Mouse (Mus musculus) cortical plate, adult 2 months (tissue): ENCODE results near the gene Mab21l3. TPM values are rescaled to one million over a fixed set of nuclear protein-coding genes. Genes with fewer than 3 reads are reported as not detected.

Source experiments
- H3K27ac ChIP-seq: fragments of 200-500 bp; 2 replicates; pipeline ENCODE4 v1.5.1; 2012; ENCODE audit warnings: low read length, control low read depth, inconsistent platforms; ENCODE audit not compliant: insufficient read depth
- H3K4me1 ChIP-seq: fragments of 200-500 bp; 2 replicates; pipeline ENCODE4 v1.6.1; 2011; ENCODE audit warnings: low read length; ENCODE audit not compliant: control insufficient read depth, insufficient read depth
- H3K4me3 ChIP-seq: fragments of 200-500 bp; 2 replicates; pipeline ENCODE4 v1.5.1; 2011; ENCODE audit warnings: mild to moderate bottlenecking, low read length, control low read depth; ENCODE audit not compliant: insufficient read depth
- CTCF ChIP-seq: fragments of 200-500 bp; IDR thresholded peaks from 2 replicates; pipeline ENCODE4 v1.5.1; 2011; ENCODE audit warnings: mild to moderate bottlenecking, control low read depth, low read length; ENCODE audit not compliant: insufficient read depth; ENCODE audit errors: extremely low read depth
- POLR2A ChIP-seq: fragments of 200-500 bp; IDR thresholded peaks from 2 replicates; pipeline ENCODE4 v1.6.1; 2011; ENCODE audit warnings: mild to moderate bottlenecking, low read length, control low read depth; ENCODE audit not compliant: insufficient read depth; ENCODE audit errors: extremely low read depth
- polyA plus RNA-seq: library from polyadenylated mRNA; depleted of rRNA; stranded (reverse); fragments of >200 nt; gene quantifications from 2 replicates; pipeline ENCODE4 v1.2.3, GENCODE M21; 2012; rRNA removed

Gene Mab21l3
- 0.15 and 0.17 TPM in 2 replicates for polyA plus RNA-seq

DNA sequence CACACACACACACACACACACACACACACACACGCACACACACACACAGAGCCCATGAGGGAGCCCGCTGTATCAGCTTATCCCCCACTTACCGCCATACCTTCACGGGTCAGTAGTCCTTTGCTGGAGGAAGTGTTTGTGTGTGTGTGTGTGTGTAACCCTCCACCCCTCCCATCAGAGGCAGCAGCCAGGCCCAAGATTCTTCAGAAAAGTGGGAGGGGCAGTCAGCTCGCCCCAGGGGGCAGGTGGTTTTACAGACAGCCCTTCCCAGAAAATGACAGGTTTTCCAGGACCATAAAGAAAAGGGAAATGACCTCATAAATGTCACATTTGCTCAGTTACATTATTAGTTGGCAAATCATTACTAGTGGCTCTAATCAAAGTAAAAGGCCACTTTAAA lies at the start of gene Mab21l3:
Gene Mab21l3 (minus strand): TSS at position 144 of the 400 bp plus-strand sequence.
- H3K4me1 ChIP-seq: no peaks in the 10 kb centered on the region
- no peak within 1 kb of the TSS for H3K4me3 ChIP-seq
- TF ChIP-seq CTCF (no peak), POLR2A (no peak)
- no peak within 1 kb of the TSS for H3K27ac ChIP-seq

DNA sequence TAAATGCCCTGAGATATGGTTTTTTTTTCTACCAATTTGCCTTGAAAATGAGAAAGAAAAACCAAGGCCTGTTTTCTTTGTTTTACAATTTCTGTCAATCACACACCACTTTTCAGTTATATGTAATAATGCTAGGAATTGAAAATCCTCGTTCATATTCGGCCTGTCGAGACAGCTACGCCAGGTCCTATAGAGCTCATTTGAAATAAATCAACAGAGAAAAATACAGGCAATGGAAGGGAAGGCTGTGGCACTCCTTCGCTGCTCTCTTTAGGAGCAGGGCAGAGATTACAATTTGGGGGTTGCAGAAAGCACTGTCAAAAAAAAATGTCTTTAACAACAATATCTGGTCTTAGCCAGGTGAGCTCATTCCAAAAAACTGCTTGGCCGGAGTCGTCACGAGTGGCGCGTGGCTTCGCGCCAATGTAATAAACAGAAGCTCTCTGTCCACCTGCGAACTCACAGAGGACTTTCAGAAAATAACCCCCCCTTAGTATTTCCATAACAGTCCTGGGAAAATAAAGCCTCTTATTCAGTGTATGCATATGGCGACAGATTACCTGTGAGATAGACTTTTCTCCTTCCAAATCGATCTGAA lies 48.7 kb upstream of the Mab21l3 start:
- no peaks in the 10 kb centered on the region for H3K4me1 ChIP-seq
- no peak overlapping the region for H3K27ac ChIP-seq
- TF ChIP-seq CTCF (no peak), POLR2A (no peak)
- no peak overlapping the region for H3K4me3 ChIP-seq

DNA sequence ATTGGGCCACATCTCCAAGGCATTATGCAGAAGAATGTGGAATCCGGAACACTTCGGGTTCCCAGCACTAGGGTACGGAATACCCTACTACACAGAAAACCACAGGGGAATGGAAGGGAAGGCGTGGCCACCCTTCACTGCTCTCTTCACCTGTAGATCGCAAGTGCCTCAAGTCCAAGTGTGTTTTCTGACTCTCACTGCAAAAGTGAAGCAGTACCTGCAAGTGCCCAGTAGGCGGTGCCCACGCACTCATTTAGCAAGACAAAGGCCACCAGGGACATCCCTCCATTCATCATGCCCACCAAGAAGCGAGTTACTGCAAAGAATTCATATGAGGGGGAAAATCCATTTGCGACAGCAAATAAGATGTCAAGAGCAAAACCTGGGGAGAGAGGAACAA lies 48.1 kb upstream of the Mab21l3 start:
- TF ChIP-seq CTCF (peak; percentile 93), POLR2A (no peak)
- H3K27ac ChIP-seq: no peak overlapping the region
- H3K4me1 ChIP-seq: no peaks in the 10 kb centered on the region
- H3K4me3 ChIP-seq: no peak overlapping the region

DNA sequence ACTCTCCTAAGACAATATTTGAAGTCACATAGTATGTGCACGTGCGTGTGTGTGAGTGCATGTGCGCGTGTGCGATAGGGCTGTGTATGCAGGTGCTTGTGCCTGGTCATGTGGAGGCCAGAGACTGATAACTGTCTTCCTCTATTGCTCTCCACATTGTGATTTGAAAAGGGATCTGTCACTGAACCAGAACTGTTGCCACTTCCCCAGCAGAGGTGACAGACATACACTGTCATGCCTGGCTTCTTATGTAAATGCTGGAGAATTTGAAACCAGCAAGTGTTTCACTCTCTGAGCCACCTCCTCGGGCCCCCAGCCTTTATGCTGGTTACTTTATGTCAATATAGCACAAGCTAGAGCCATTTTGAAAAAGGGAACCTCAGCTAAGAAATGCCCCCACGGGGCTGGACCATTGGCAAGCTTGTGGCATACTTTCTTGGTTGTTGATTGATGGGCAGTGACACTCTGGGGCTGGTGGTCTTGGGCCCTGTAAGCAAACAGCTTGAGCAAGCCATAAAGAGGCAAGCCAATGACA lies 46.7 kb upstream of the Mab21l3 start:
- H3K4me1 ChIP-seq: no peaks in the 10 kb centered on the region
- no peak overlapping the region for H3K4me3 ChIP-seq
- TF ChIP-seq POLR2A (no peak), CTCF (no peak)
- H3K27ac ChIP-seq: no peak overlapping the region

DNA sequence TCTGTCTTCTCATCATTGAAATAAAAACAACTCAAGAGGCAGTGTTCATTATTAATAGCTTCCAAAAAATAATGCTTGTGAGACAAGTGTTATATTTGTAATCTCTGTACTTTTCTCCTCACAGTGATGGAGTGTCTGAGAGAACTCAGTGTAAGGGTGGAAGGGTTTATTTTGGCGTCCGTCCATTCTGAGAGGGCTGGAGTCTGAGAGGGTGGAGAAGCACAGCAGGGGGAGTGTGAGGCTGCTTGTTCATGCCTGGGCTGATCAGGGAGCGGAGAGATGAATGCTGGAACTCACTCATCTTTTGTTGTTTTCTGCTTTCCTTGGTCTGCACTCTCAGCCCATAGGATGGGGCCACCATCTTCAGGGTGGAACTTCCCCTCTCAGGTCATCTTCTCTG lies 36.8 kb upstream of the Mab21l3 start:
- Histone ChIP-seq H3K27ac (no peak overlapping the region), H3K4me1 (no peaks in the 10 kb centered on the region), H3K4me3 (no peak overlapping the region)
- TF ChIP-seq POLR2A (no peak), CTCF (no peak)

DNA sequence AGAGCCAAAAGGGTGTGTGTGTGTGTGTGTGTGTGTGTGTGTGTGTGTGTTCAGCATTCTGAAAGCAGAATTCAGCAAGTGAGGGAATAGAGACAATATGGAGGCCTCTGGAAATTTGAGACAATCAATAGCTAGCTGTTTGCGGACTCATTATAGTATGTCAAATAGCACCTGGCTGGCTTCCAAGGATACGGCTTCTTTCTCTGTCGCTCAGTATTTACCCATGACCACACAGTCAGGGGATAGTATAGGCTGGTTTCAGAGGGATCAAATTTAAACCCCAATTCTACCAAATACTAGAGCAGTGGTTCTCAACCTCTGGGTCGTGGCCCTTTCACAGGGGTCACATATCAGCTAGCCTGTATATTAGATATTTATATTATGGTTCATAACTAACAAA lies 36.3 kb upstream of the Mab21l3 start:
- H3K27ac ChIP-seq: no peak overlapping the region
- H3K4me1 ChIP-seq: no peaks in the 10 kb centered on the region
- no peak overlapping the region for H3K4me3 ChIP-seq
- TF ChIP-seq CTCF: no peak
- no peak for TF ChIP-seq POLR2A

DNA sequence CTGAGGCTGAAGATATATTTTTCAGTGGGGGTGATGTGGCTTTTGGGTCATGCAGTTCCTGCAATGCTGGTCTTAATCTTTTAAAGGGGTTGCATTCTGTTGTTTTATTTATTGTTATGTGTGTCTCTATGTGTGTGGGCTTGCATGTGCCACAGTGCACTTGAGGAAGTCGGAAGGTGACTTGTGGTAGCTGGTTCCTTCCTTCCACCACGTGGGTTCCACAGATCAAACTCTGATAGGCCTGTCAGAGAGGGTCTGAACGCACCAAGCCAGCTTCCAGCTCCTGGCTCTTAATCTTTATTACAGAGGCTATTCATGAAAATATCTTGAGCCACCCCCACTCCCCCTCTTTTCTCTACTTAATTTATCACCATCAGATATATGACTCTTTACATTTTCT lies 35.1 kb upstream of the Mab21l3 start:
- H3K27ac ChIP-seq: no peak overlapping the region
- H3K4me3 ChIP-seq: no peak overlapping the region
- H3K4me1 ChIP-seq: no peaks in the 10 kb centered on the region
- TF ChIP-seq POLR2A (no peak), CTCF (no peak)

DNA sequence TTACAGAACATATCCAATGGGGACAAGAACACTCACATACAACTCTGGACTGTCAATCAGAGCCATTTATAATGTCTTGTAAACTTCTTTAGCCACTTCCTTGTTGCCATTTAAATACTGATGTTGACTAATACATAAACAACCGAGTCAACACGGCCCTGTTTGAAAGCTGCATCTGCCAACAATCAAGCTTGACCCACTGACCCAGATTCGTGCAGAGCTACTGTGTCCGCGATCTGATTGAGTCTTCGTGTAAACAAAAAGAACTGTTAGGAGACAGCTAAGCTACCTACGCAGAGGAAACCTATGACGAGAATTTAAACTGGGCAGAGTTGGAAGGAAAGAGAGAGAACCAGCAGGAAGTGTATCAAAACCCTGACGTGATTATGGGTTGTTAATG lies 33.0 kb upstream of the Mab21l3 start:
- no peak overlapping the region for H3K4me3 ChIP-seq
- H3K4me1 ChIP-seq: no peaks in the 10 kb centered on the region
- H3K27ac ChIP-seq: no peak overlapping the region
- TF ChIP-seq CTCF: no peak
- no peak for TF ChIP-seq POLR2A

DNA sequence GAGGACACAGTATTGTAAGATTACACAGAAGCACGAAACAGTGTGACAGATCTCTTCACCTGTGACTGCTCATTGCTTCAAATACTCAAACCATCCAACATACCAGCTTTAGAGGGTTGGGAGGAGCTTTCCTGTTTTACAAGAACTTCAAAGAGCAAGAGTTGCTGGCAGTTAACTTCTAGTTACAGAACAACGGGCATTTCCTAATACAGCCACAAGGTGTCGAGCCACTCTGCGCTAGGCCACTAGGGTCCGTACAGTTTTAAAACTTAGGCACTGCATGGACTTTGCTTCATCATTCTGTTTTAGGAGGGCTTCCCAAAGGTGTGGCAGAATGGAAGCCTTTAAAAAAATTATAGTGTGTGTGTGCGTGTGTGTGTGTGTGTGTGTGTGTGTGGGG lies 32.1 kb upstream of the Mab21l3 start:
- TF ChIP-seq CTCF (peak; percentile 18; the same call in 1 of the 2 replicates), POLR2A (no peak)
- Histone ChIP-seq H3K27ac (no peak overlapping the region), H3K4me1 (no peaks in the 10 kb centered on the region), H3K4me3 (no peak overlapping the region)

DNA sequence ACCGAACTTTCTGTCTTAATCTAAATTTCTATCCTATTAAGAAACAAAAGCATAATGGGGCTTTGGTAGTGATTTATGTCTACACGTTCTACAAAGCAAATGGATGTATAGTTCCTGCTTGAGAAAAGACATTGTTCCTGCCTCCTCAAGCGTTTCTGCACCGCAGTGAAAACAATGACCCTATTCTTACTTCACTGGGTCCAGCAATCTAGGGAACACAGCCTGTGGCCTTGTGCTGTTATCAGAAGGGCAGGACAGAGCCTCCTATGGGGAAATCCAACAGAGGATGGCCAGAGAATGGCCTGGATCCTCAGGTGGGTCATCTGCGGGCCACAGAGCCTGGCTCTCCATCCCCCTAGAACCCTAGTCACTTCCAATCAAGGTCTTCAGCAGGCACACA lies 29.4 kb upstream of the Mab21l3 start:
- TF ChIP-seq CTCF (no peak), POLR2A (no peak)
- no peak overlapping the region for H3K27ac ChIP-seq
- no peaks in the 10 kb centered on the region for H3K4me1 ChIP-seq
- no peak overlapping the region for H3K4me3 ChIP-seq

DNA sequence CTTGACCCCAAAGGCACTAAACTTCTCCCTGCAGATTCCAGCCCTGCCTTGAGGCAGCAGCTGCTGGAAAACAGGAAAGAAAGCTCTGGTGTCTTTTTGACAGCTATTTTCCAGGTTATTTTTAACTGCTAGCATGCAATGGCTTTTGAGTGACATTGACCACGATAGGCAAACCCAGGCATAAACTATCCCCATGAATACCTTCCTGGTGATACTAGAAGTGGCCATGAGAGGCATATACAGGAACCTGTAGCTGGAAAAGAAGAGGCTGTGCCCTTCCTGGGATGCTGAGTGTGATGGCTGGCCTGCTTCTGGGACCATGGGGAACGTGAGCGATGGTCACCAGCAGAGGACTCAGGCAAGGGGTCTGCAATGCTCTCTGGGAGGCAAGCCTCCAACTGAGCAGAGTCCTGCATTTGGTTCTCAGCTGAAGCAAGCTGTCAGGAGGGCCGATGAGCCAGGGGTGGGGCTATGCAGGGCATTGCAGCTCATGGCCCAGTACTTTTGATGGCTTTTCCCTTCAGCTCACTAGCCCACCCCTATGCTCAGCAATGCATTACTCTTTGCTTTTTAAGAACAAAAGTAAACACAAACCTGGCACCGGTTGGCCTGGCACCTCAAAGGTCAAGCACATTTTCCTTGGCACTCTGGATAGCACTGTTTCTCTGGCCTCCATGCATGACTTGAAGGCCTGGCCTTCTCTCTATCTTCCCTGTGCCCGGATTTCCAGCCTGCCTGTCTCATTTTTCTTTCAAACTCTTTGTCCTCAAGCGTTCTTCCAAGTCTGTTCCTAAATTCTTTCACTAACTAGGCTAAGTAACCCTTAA lies 27.9 kb upstream of the Mab21l3 start:
- Histone ChIP-seq H3K27ac (no peak overlapping the region), H3K4me1 (no peaks in the 10 kb centered on the region), H3K4me3 (no peak overlapping the region)
- TF ChIP-seq POLR2A (no peak), CTCF (no peak)
